Mouse (Mus musculus) layer of hippocampus, postnatal 14 days (tissue): ENCODE measurements around the gene Acod1. TPM values are rescaled to one million over a fixed set of nuclear protein-coding genes. Genes with fewer than 3 reads are reported as not detected.

Experiments used
- DNase-seq, 2 experiments: peaks; one replicate each; pipeline ENCODE4 v3.0.0; 2021 to 2022; ENCODE audit warnings: low spot score in 2 of 2, mixed read lengths in 1 of 2
- total RNA-seq, 2 experiments: library from RNA; stranded (reverse); gene quantifications; 2 replicates each; pipeline ENCODE4 v1.2.3; 2021

The Acod1 gene
- total RNA-seq, 2 experiments from 2014 or later = not detected

DNA sequence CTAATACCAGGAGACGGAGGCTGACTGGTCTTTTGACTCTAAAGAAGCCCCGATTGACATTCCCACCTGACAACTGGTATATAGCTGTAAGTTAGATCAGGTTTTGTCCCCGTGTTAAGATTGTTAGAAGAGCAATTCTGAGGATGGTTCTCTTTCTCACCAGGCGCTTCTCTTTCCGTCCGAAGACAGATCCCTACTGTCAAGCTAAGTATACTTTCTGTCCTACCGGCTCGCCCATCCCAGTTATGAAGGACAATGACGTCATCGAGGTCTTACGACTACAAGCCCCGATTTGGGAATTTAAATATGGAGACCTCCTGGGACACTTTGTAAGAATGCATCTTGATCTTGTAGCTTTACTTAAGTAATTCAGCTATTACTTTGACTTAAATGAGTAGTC, 24.7 kb downstream of the Acod1 start:
- DNase-seq = no peak

DNA sequence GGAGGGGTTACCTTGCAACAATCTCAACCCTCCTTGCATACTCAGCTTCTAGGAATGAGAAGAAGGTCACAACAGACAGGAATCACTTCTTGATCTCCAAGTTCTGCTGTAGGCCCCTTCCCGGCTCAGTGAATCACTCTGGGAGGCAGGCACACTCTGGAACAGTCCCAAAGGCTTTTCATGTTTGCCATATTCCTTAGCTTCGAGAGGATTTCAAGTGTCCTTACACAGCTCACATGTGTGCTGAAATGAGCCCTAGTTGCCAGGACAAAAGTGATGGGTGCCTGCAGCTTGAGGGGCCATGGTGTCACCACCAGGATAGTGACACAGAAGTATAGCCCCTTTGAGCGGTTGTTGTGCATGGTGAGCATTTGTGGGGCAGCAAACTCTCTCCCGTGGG, 26.0 kb downstream of the Acod1 start:
- no peak for DNase-seq

DNA sequence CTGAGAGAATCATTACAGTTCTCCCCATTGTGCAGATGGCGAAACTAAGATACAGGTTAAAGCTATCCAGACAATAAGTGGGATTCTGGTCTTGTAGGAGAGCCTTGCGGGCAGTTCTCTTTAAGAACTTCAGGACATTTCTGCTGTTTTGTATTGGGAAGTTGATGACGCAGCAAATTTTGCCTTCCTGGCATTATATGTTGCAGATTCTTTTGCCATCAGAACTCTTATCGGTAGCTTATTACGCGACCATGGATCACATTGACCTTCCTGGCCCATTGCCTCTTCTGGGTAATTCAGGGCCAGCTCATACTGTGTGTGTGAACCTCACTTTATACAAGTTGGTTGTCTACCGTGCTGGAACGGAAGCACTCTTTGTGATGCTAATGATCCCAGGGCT, 27.0 kb downstream of the Acod1 start:
- no peak for DNase-seq

- no peak for DNase-seq
Measured at GRCm38 (mm10) chr14:103075166-103075565, 28.4 kb downstream of the Acod1 start.

DNA sequence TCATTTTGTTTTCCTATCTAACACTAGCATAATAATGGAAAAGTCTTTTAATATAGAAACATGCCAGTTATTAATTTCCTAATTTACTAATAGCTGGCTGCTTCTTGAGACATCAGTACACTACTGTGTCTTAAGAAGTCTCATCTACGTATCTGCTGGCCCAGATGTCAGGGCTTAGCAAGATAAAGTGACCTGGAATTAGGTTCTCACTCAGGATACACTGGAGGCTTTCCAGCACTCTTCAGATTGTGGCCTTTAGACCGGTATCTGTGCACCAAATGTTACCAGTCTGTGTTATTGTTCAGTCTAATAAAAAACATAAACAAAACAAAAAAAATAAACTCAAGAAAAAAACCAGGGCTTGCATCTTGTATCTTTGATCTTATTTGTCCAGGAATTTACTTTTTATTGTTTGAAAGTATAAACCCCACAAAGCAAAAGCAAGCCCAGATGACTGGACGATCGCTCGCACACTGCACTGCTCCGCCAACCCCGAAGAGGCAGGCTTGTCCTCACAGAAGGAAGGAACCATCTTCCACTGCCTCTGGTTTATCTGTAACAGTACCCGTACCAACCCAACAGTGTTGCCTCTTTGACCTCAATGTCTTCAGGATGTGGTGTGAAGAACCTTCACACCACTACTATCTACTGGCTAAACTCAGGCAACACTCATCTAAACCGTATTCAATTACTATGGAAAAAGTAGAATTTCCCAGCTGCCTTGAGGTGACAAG, 30.7 kb downstream of the Acod1 start:
- DNase-seq = no peak

- DNase-seq = no peak
Measured at GRCm38 (mm10) chr14:103078006-103078912, 31.5 kb downstream of the Acod1 start.

GRCm38 (mm10) chr14:103079209-103079977, 32.6 kb downstream of the Acod1 start:
- DNase-seq = peak in 1 of 2 experiments; percentile 29

- no peak for DNase-seq
Measured at GRCm38 (mm10) chr14:103085840-103086533, 39.2 kb downstream of the Acod1 start.

- DNase-seq = no peak
Measured at GRCm38 (mm10) chr14:103086671-103087324, 40.0 kb downstream of the Acod1 start.

DNA sequence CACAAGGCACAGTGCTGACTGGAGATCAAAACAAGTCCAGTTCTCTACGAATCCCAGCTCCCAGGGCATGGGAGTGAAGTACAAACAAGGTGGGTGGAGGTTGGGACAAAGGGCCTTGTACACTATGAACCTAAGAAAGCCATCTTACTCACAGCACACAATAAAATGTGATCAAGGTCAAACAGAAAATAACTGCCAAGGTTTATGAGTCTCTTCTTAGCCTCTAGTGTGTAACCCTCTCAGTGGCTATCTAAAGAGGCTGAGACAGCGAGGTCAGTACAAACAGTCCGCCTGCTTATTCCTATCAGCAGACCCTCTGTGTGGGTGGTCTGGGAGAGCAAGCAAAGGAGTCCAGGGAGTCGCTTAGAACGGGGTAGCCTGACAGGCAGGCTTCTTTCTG, 41.1 kb downstream of the Acod1 start:
- DNase-seq = no peak

DNA sequence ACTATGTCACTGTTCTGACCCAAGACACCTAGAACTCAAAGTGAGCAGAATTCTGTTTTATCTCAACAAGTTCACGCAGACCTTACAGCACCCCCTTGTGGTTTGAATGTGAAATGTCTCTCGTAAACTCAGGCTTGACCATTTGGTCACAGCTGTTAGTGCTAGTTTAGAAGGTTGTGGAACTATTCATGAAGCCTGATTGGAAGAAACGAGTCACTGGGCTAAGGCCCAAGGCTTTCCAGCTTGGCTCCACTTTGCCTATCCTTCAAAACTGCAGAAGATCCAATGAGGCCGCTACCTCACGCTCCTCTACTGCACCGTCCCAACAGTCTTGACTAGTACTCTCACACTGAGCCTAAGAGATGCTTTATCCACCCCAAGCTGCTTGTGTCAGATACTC, 41.8 kb downstream of the Acod1 start:
- DNase-seq = peak in 1 of 2 experiments; percentile 58

- no peak for DNase-seq
Measured at GRCm38 (mm10) chr14:103093236-103093635, 46.5 kb downstream of the Acod1 start.

- DNase-seq = no peak
Measured at GRCm38 (mm10) chr14:103093670-103094069, 46.9 kb downstream of the Acod1 start.

GRCm38 (mm10) chr14:103095036-103095435, 48.3 kb downstream of the Acod1 start:
- DNase-seq = no peak

- no peak for DNase-seq
Measured at GRCm38 (mm10) chr14:103095826-103096225, 49.0 kb downstream of the Acod1 start.

- no peak for DNase-seq
Measured at GRCm38 (mm10) chr14:103096621-103097020, 49.8 kb downstream of the Acod1 start.

DNA sequence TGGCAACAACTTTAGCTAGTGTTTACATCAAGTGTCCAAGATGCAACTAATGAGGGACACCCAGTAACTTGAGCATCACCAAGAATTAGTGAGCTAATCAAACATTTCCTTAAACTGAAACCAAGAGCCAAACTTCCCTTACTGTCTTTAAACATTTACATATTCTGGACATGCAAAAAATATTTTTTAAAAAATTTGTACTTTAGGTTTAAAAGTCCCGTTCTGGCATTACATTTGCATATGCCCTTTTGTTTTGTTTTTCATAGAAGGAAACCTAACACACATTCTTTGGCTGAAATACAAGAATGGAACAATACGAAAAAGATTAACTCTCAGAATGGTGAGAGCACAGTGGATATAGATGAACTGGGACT, 51.4 kb downstream of the Acod1 start:
- DNase-seq = no peak

GRCm38 (mm10) chr14:103098587-103099235, 51.9 kb downstream of the Acod1 start:
- DNase-seq = peak; percentile 72 to 77

GRCm38 (mm10) chr14:103099238-103099933, 52.6 kb downstream of the Acod1 start, which contains the start of gene Fbxl3:
Fbxl3 (minus strand) TSS chr14:103099566.
- DNase-seq = peak; percentile 80
